Mouse (Mus musculus) MEL (cell line): ENCODE results near the gene Cap1. TPM values are rescaled to one million over a fixed set of nuclear protein-coding genes. Genes with fewer than 3 reads are reported as not detected.
A peak's percentile ranks its signal among the peaks of the same experiment; 100 is the strongest.

ENCODE experiments used
- DNase-seq: peaks from one replicate; pipeline ENCODE4 v3.0.0; 2011; ENCODE audit warnings: low read depth, low spot score
- H3K27ac ChIP-seq: 2 replicates; pipeline ENCODE4 v1.5.1; 2012; ENCODE audit warnings: low read depth, mild to moderate bottlenecking, control low read depth, low read length, moderate library complexity; ENCODE audit not compliant: control insufficient read depth
- H3K27me3 ChIP-seq, 2 experiments: fragments of 150-350 bp in 1 of 2; sonication (generic) in 1 of 2; 2 replicates each; pipeline ENCODE4 v1.6.1; 2012; ENCODE audit warnings: low read length in 2 of 2, mild to moderate bottlenecking in 2 of 2, improper control_type of control experiment in 1 of 2, moderate library complexity in 1 of 2; ENCODE audit not compliant: insufficient read depth in 2 of 2, control insufficient read depth in 1 of 2
- H3K36me3 ChIP-seq, 2 experiments: 2 replicates each; pipeline ENCODE4 v1.6.1; 2012 to 2014; ENCODE audit warnings: low read length in 2 of 2, improper control_type of control experiment in 1 of 2, inconsistent platforms in 1 of 2, mild to moderate bottlenecking in 1 of 2; ENCODE audit not compliant: insufficient read depth in 2 of 2, control insufficient read depth in 1 of 2
- H3K4me1 ChIP-seq, 2 experiments: fragments of 150-350 bp in 1 of 2; sonication (generic) in 1 of 2; 2 replicates each; pipeline ENCODE4 v1.6.1; 2012; ENCODE audit warnings: low read length in 2 of 2, improper control_type of control experiment in 1 of 2, mild to moderate bottlenecking in 1 of 2; ENCODE audit not compliant: insufficient read depth in 2 of 2, control insufficient read depth in 1 of 2
- H3K4me3 ChIP-seq, 2 experiments: fragments of 150-350 bp in 1 of 2; sonication (generic) in 1 of 2; 2 replicates each; pipeline ENCODE4 v1.5.1; 2012; ENCODE audit warnings: low read depth in 2 of 2, low read length in 2 of 2, mild to moderate bottlenecking in 2 of 2, moderate library complexity in 2 of 2, control low read depth in 1 of 2, improper control_type of control experiment in 1 of 2; ENCODE audit not compliant: control insufficient read depth in 1 of 2, insufficient read depth in 1 of 2
- H3K79me2 ChIP-seq: 2 replicates; pipeline ENCODE4 v1.6.1; 2012; ENCODE audit warnings: mild to moderate bottlenecking, low read length, moderate library complexity; ENCODE audit not compliant: control insufficient read depth, poor library complexity, insufficient read depth
- H3K9ac ChIP-seq: 2 replicates; pipeline ENCODE4 v1.6.1; 2012; ENCODE audit warnings: low read depth, mild to moderate bottlenecking, control low read depth, low read length, moderate library complexity; ENCODE audit not compliant: control insufficient read depth, poor library complexity, severe bottlenecking
- H3K9me3 ChIP-seq: fragments of 150-350 bp; sonication (generic); replicated peaks from 2 replicates; pipeline ENCODE4 v1.6.1; 2012; ENCODE audit warnings: mild to moderate bottlenecking, low read length, improper control_type of control experiment, moderate library complexity; ENCODE audit not compliant: insufficient read depth
- BHLHE40 ChIP-seq: IDR thresholded peaks from 2 replicates; pipeline ENCODE4 v1.6.1; 2012; ENCODE audit warnings: low read depth, mild to moderate bottlenecking, inconsistent platforms, low read length, improper control_type of control experiment, borderline replicate concordance
- CHD1 ChIP-seq: IDR thresholded peaks from 2 replicates; pipeline ENCODE4 v1.6.1; 2012; ENCODE audit warnings: low read depth, mild to moderate bottlenecking, inconsistent platforms, low read length, improper control_type of control experiment
- CHD2 ChIP-seq: IDR thresholded peaks from 2 replicates; pipeline ENCODE4 v1.6.1; 2011; ENCODE audit warnings: low read length, improper control_type of control experiment
- CTCF ChIP-seq, 3 experiments: IDR thresholded peaks in 2 of 3; conservative IDR thresholded peaks in 1 of 3; 2 replicates each; pipeline ENCODE4 v1.5.1; 2011 to 2012; ENCODE audit warnings: low read length in 3 of 3, low read depth in 2 of 3, mild to moderate bottlenecking in 2 of 3, improper control_type of control experiment in 1 of 3, inconsistent platforms in 1 of 3, mixed read lengths in 1 of 3, moderate library complexity in 1 of 3; ENCODE audit not compliant: control insufficient read depth in 1 of 3, insufficient read depth in 1 of 3, poor library complexity in 1 of 3, severe bottlenecking in 1 of 3
- E2F4 ChIP-seq: IDR thresholded peaks from 2 replicates; pipeline ENCODE4 v1.6.1; 2011; ENCODE audit warnings: low read depth, low read length, improper control_type of control experiment, borderline replicate concordance
- ELF1 ChIP-seq: IDR thresholded peaks from 2 replicates; pipeline ENCODE4 v1.6.1; 2014; ENCODE audit warnings: low read depth, mild to moderate bottlenecking, inconsistent platforms, low read length, improper control_type of control experiment, moderate library complexity
- EP300 ChIP-seq, 2 experiments: IDR thresholded peaks; 2 replicates each; pipeline ENCODE4 v1.6.1; 2011; ENCODE audit warnings: improper control_type of control experiment in 2 of 2, low read length in 2 of 2, low read depth in 1 of 2, mild to moderate bottlenecking in 1 of 2
- ETS1 ChIP-seq: IDR thresholded peaks from 2 replicates; pipeline ENCODE4 v1.6.1; 2012; ENCODE audit warnings: low read depth, mild to moderate bottlenecking, inconsistent platforms, low read length, improper control_type of control experiment, moderate library complexity
- GABPA ChIP-seq: IDR thresholded peaks from 2 replicates; pipeline ENCODE4 v1.6.1; 2012; ENCODE audit warnings: low read depth, mild to moderate bottlenecking, inconsistent platforms, low read length, improper control_type of control experiment, moderate library complexity
- GATA1 ChIP-seq: IDR thresholded peaks from 2 replicates; pipeline ENCODE4 v1.6.1; 2011; ENCODE audit warnings: low read depth, low read length, improper control_type of control experiment
- HCFC1 ChIP-seq: IDR thresholded peaks from 2 replicates; pipeline ENCODE4 v1.6.1; 2012; ENCODE audit warnings: low read depth, mild to moderate bottlenecking, inconsistent platforms, low read length, improper control_type of control experiment, moderate library complexity
- JUND ChIP-seq: IDR thresholded peaks from 2 replicates; pipeline ENCODE4 v1.6.1; 2011; ENCODE audit warnings: low read depth, mild to moderate bottlenecking, improper control_type of control experiment, low read length
- MAFK ChIP-seq: IDR thresholded peaks from 2 replicates; pipeline ENCODE4 v1.6.1; 2011; ENCODE audit warnings: low read depth, mild to moderate bottlenecking, low read length, improper control_type of control experiment, borderline replicate concordance
- MXI1 ChIP-seq: IDR thresholded peaks from 2 replicates; pipeline ENCODE4 v1.6.1; 2011; ENCODE audit warnings: mild to moderate bottlenecking, low read depth, low read length, improper control_type of control experiment
- NRF1 ChIP-seq: IDR thresholded peaks from 2 replicates; pipeline ENCODE4 v1.6.1; 2014; ENCODE audit warnings: low read depth, mild to moderate bottlenecking, inconsistent platforms, low read length, improper control_type of control experiment, moderate library complexity; ENCODE audit not compliant: poor library complexity, insufficient read depth, severe bottlenecking
- POLR2A ChIP-seq, 2 experiments: IDR thresholded peaks; 2 replicates each; pipeline ENCODE4 v1.6.1; 2011 to 2012; ENCODE audit warnings: low read length in 2 of 2, mild to moderate bottlenecking in 2 of 2, control low read depth in 1 of 2, improper control_type of control experiment in 1 of 2, low read depth in 1 of 2, moderate library complexity in 1 of 2; ENCODE audit not compliant: control insufficient read depth in 1 of 2, insufficient read depth in 1 of 2, poor library complexity in 1 of 2
- RAD21 ChIP-seq: IDR thresholded peaks from 2 replicates; pipeline ENCODE4 v1.6.1; 2011; ENCODE audit warnings: mild to moderate bottlenecking, low read depth, low read length, improper control_type of control experiment
- RCOR1 ChIP-seq: IDR thresholded peaks from 2 replicates; pipeline ENCODE4 v1.6.1; 2012; ENCODE audit warnings: low read depth, mild to moderate bottlenecking, inconsistent platforms, low read length, improper control_type of control experiment
- SIN3A ChIP-seq: IDR thresholded peaks from 2 replicates; pipeline ENCODE4 v1.6.1; 2012; ENCODE audit warnings: low read length, improper control_type of control experiment, inconsistent platforms
- TBP ChIP-seq: IDR thresholded peaks from 2 replicates; pipeline ENCODE4 v1.8.0; 2011; ENCODE audit warnings: low read depth, low read length, improper control_type of control experiment
- UBTF ChIP-seq: IDR thresholded peaks from 2 replicates; pipeline ENCODE4 v1.6.1; 2012; ENCODE audit warnings: low read depth, mild to moderate bottlenecking, inconsistent platforms, low read length, improper control_type of control experiment, moderate library complexity, borderline replicate concordance; ENCODE audit not compliant: insufficient read depth
- USF2 ChIP-seq, 2 experiments: IDR thresholded peaks; 2 replicates each; pipeline ENCODE4 v1.6.1; 2011 to 2012; ENCODE audit warnings: improper control_type of control experiment in 2 of 2, low read length in 2 of 2, borderline replicate concordance in 1 of 2, inconsistent platforms in 1 of 2, low read depth in 1 of 2, mild to moderate bottlenecking in 1 of 2; ENCODE audit not compliant: insufficient read depth in 1 of 2
- ZMIZ1 ChIP-seq: IDR thresholded peaks from 2 replicates; pipeline ENCODE4 v1.6.1; 2012; ENCODE audit warnings: low read depth, mild to moderate bottlenecking, inconsistent platforms, low read length, improper control_type of control experiment, moderate library complexity
- ZNF384 ChIP-seq: IDR thresholded peaks from 2 replicates; pipeline ENCODE4 v1.6.1; 2012; ENCODE audit warnings: low read depth, mild to moderate bottlenecking, inconsistent platforms, low read length, improper control_type of control experiment
- polyA plus RNA-seq, 2 experiments: library from polyadenylated mRNA; stranded (reverse) in 1 of 2; unstranded in 1 of 2; fragments of >175 nt in 1 of 2; fragments of >200 nt in 1 of 2; gene quantifications; 2 replicates each; pipeline versions ENCODE4 v1.2.1 to v1.2.4; 2012; ENCODE audit warnings: low replicate concordance in 2 of 2, low read depth in 1 of 2; ENCODE audit not compliant: insufficient read length in 2 of 2, insufficient read depth in 1 of 2, missing spikeins in 1 of 2
- total RNA-seq: library from RNA; depleted of rRNA; stranded (reverse); fragments of 300-350 nt; gene quantifications from 2 replicates; pipeline ENCODE4 v1.2.3, GENCODE M21; 2012

Cap1 gene
- total and polyA plus RNA-seq, 3 experiments = 68.3 to 134 TPM; not detected in 1

GRCm38 (mm10) chr4:122891597-122891996 lies 5.7 kb upstream of the Cap1 start:
- no peak for DNase-seq
- no peaks in the 10 kb centered on the region for H3K79me2 ChIP-seq
- H3K9ac ChIP-seq = no peak overlapping the region
- H3K4me1 ChIP-seq = peaks cover 11 to 23% of the 10 kb centered on the region in 2 experiments
- peaks cover 0 to 11% of the 10 kb centered on the region in 2 experiments; a peak in 2 of 4 replicates for H3K36me3 ChIP-seq
- H3K9me3 ChIP-seq = no peaks in the 10 kb centered on the region
- H3K27ac ChIP-seq = no peak overlapping the region
- TF ChIP-seq TBP = no peak
- no peak for TF ChIP-seq RAD21
- no peak for TF ChIP-seq MAFK
- no peak for TF ChIP-seq CHD1
- no peak for TF ChIP-seq RCOR1
- TF ChIP-seq ELF1 = no peak
- no peak for TF ChIP-seq GATA1
- no peak for TF ChIP-seq CTCF (IDR thresholded peaks at IDR 0.05 in 2 of 3, conservative IDR thresholded peaks at IDR 0.05 in 1 of 3; ENCODE audit: control insufficient read depth in 1 of 3, insufficient read depth in 1 of 3, low read depth in 2 of 3, low read length in 3 of 3, poor library complexity in 1 of 3, severe bottlenecking in 1 of 3)
- TF ChIP-seq CHD2 = no peak
- TF ChIP-seq E2F4 = no peak
- TF ChIP-seq USF2 (IDR thresholded peaks at IDR 0.05; ENCODE audit: borderline replicate concordance in 1 of 2, insufficient read depth in 1 of 2, low read depth in 1 of 2, low read length in 2 of 2) = no peak
- TF ChIP-seq NRF1 = no peak
- TF ChIP-seq BHLHE40 = no peak
- TF ChIP-seq SIN3A = no peak
- no peak for TF ChIP-seq EP300 (IDR thresholded peaks at IDR 0.05; ENCODE audit: low read depth in 1 of 2, low read length in 2 of 2)
- TF ChIP-seq GABPA = no peak
- no peak for TF ChIP-seq MXI1
- TF ChIP-seq UBTF = no peak
- H3K27me3 ChIP-seq = no peaks in the 10 kb centered on the region
- no peak overlapping the region for H3K4me3 ChIP-seq

- H3K9me3 ChIP-seq = no peaks in the 10 kb centered on the region
- H3K4me3 ChIP-seq = no peak overlapping the region
- peaks cover 0 to 9% of the 10 kb centered on the region in 2 experiments; a peak in 1 of 4 replicates for H3K36me3 ChIP-seq
- no peak overlapping the region for H3K9ac ChIP-seq
- no peak for TF ChIP-seq E2F4
- TF ChIP-seq ETS1 = peak; percentile 8; the same call in 1 of the 2 replicates
- peak; percentile 89 for TF ChIP-seq ZNF384
- TF ChIP-seq GATA1 = no peak
- no peak for TF ChIP-seq SIN3A
- no peak for TF ChIP-seq JUND
- no peak for TF ChIP-seq POLR2A (IDR thresholded peaks at IDR 0.05; ENCODE audit: control insufficient read depth in 1 of 2, insufficient read depth in 1 of 2, low read depth in 1 of 2, low read length in 2 of 2, poor library complexity in 1 of 2)
- no peak for TF ChIP-seq HCFC1
- TF ChIP-seq MXI1 = no peak
- TF ChIP-seq CHD2 = no peak
- no peak for TF ChIP-seq TBP
- no peak for TF ChIP-seq ZMIZ1
- TF ChIP-seq CTCF (IDR thresholded peaks at IDR 0.05 in 2 of 3, conservative IDR thresholded peaks at IDR 0.05 in 1 of 3; ENCODE audit: control insufficient read depth in 1 of 3, insufficient read depth in 1 of 3, low read depth in 2 of 3, low read length in 3 of 3, poor library complexity in 1 of 3, severe bottlenecking in 1 of 3) = no peak
- no peaks in the 10 kb centered on the region for H3K27me3 ChIP-seq
- H3K79me2 ChIP-seq = no peaks in the 10 kb centered on the region
- no peak overlapping the region for H3K27ac ChIP-seq
- peaks cover 5 to 19% of the 10 kb centered on the region in 2 experiments for H3K4me1 ChIP-seq
- no peak for DNase-seq
These were observed 5.1 kb upstream of the Cap1 start for GRCm38 (mm10) chr4:122890881-122891481.
